Mouse (Mus musculus) limb, embryonic 14.5 days (tissue): ENCODE measurements around the gene Marc2. TPM values are rescaled to one million over a fixed set of nuclear protein-coding genes. Genes with fewer than 3 reads are reported as not detected.

Experiments used
- ATAC-seq: fragments of 200-750 bp; cut with Nextera tagmentation; 2 replicates; pipeline ENCODE4 v1.8.0; 2017; ENCODE audit warnings: low read depth, moderate number of reproducible peaks, moderate TSS enrichment; ENCODE audit not compliant: low FRiP score
- DNase-seq: peaks from one replicate; pipeline ENCODE4 v3.0.0-alpha.2; 2015; ENCODE audit warnings: low spot score
- H3K27ac ChIP-seq: fragments of 300-500 bp; sonication (generic); replicated peaks from 2 replicates; pipeline ENCODE4 v1.5.1; 2014; ENCODE audit warnings: low read depth, mild to moderate bottlenecking, low read length, moderate library complexity, mixed read lengths
- H3K27me3 ChIP-seq: fragments of 300-500 bp; sonication (generic); 2 replicates; pipeline ENCODE4 v1.6.1; 2014; ENCODE audit warnings: low read length, mixed read lengths; ENCODE audit not compliant: control insufficient read depth, insufficient read depth
- H3K36me3 ChIP-seq: fragments of 300-500 bp; sonication (generic); 2 replicates; pipeline ENCODE4 v1.6.1; 2014; ENCODE audit warnings: mild to moderate bottlenecking, low read length, moderate library complexity, mixed read lengths; ENCODE audit not compliant: control insufficient read depth, insufficient read depth
- H3K4me1 ChIP-seq: fragments of 300-500 bp; sonication (generic); 2 replicates; pipeline ENCODE4 v1.6.1; 2014; ENCODE audit warnings: antibody characterized with exemption, low read length, mixed read lengths; ENCODE audit not compliant: control insufficient read depth, insufficient read depth
- H3K4me2 ChIP-seq: fragments of 300-500 bp; sonication (generic); replicated peaks from 2 replicates; pipeline ENCODE4 v1.6.1; 2014; ENCODE audit warnings: low read depth, mild to moderate bottlenecking, low read length, moderate library complexity; ENCODE audit not compliant: severe bottlenecking
- H3K4me3 ChIP-seq: fragments of 300-500 bp; sonication (generic); replicated peaks from 2 replicates; pipeline ENCODE4 v1.5.1; 2014; ENCODE audit warnings: low read length
- H3K9ac ChIP-seq: fragments of 300-500 bp; sonication (generic); 2 replicates; pipeline ENCODE4 v1.6.1; 2014; ENCODE audit warnings: mild to moderate bottlenecking, low read depth, low read length, moderate library complexity; ENCODE audit not compliant: severe bottlenecking
- H3K9me3 ChIP-seq: fragments of 300-500 bp; sonication (generic); 2 replicates; pipeline ENCODE4 v1.6.1; 2016; ENCODE audit warnings: low read length; ENCODE audit not compliant: control insufficient read depth
- POLR2A ChIP-seq: fragments of 200-500 bp; IDR thresholded peaks from 2 replicates; pipeline ENCODE4 v1.8.0; 2012; ENCODE audit warnings: inconsistent platforms, mild to moderate bottlenecking, moderate library complexity, borderline replicate concordance; ENCODE audit not compliant: insufficient read depth, insufficient read length; ENCODE audit errors: extremely low read depth
- WGBS: fragments of 180-500 bp; shearing (Covaris S2); extraction: QIAGEN DNeasy Blood & Tissue Kit; methylation state at CpG from one replicate; pipeline ENCODE4 v1.1.7; 2014; 5-methylcytosine and 5-hydroxymethylcytosine counted together
- polyA plus RNA-seq, 2 experiments: library from polyadenylated mRNA; depleted of rRNA in 1 of 2; stranded (reverse) in 1 of 2; unstranded in 1 of 2; fragments of >200 nt; fragmentation: Nextera tagmentation in 1 of 2; extraction: Ambion mirVana in 1 of 2; gene quantifications; 2 replicates each; pipeline versions ENCODE4 v1.2.1 to v1.2.3; 2012 to 2014

Gene Marc2
- polyA plus RNA-seq, 2 experiments: 68.7 to 239 TPM

DNA sequence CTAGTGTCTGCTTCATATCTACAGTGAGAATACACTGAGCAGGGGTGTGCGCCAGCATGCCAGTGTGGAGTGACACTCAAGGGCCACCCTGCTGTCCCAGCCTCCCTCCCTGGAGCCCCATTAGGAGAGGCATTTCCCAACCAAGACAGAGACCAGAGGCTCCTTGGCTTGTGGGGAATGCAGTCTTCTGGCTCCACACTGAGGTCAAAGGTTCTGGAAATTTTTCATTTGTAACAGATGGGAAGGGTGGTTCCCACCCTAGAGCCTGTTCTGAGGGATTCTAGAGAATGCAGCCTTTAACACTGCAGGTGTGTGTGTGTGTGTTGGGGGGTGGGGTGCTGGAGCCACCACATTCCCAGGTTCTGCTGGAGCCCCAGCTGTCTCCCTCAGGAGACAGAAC, 25.3 kb upstream of the Marc2 start:
- no peak for DNase-seq
- peak; percentile 44 for ATAC-seq
- no peak overlapping the region for H3K4me3 ChIP-seq
- no peaks in the 10 kb centered on the region for H3K36me3 ChIP-seq
- no peak overlapping the region for H3K4me2 ChIP-seq
- TF ChIP-seq POLR2A: no peak
- peaks cover 14% of the 10 kb centered on the region for H3K4me1 ChIP-seq
- H3K9me3 ChIP-seq: no peaks in the 10 kb centered on the region
- no peak overlapping the region for H3K9ac ChIP-seq
- WGBS: 80% methylated on average over 1 of the region's 1 CpGs
- no peaks in the 10 kb centered on the region for H3K27me3 ChIP-seq
- H3K27ac ChIP-seq: no peak overlapping the region

DNA sequence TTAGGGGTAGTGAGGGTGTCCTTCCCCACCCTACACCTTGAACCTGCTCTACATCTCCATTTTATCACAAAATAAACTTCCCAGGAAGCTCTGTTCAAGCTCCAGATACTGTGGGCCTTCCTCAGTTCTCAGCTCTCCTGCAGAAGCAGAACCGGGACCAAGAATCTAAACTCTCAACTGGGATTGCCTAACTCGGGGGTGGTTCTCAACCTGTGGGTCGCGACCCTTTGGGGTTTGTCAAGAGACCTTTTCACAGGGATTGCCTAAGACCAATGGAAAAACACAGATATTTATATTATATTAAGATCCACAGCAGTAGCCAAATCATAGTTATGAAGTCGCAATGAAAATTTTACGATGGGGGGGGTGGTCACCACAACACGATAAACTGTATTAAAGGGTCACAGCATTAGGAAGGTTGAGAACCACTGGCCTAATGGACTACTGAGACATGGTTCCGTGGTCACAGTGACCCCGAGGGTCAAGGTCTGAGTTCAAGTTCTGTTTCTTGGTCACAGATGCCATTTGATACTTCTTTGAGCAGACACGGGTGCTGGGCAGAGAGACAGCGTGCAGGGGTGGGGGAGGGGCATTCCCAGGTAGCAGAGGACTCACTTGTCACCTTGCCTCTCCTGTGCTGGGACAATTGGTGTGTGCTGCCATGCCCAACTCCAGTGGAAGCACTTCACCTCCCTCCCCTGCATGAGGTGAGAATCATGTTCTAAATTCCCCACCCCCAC, 24.6 kb upstream of the Marc2 start:
- Histone ChIP-seq H3K4me2 (no peak overlapping the region), H3K36me3 (no peaks in the 10 kb centered on the region), H3K9me3 (no peaks in the 10 kb centered on the region), H3K27ac (no peak overlapping the region), H3K9ac (no peak overlapping the region), H3K4me3 (no peak overlapping the region), H3K27me3 (no peaks in the 10 kb centered on the region), H3K4me1 (peaks cover 14% of the 10 kb centered on the region)
- TF ChIP-seq POLR2A: no peak
- 77% methylated on average over 11 of the region's 11 CpGs for WGBS
- no peak for DNase-seq
- ATAC-seq: no peak

DNA sequence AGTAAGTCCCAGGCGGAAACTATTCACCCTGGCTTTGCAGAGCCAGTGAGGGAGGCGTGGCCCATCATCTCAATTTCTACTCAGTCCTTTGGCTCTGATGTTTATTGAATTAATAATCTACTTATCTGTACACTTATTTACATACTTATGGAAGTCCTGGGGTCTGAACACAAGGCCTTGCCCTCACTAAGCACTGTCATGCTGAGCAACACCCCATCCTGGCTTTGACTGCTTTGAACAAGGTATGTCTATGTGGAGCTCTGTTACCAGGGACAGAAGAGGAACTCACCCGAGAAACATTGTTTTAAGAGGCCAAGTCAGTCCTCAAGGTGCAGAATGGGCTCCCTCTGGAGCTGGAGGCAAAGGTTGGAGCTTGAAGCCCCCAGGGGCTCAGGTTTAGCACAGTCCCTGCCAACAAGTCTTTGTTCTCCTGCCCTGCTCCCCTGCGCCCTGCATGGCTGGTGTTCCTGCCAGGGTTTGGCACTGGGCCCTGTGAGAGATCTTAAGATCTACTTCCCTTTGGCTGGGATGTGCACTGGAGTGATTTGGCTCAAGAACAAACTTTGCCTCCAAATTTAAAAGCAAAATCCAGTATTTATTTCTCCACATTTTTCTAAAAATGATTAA, 23.8 kb upstream of the Marc2 start:
- Histone ChIP-seq H3K4me3 (no peak overlapping the region), H3K36me3 (no peaks in the 10 kb centered on the region), H3K9ac (no peak overlapping the region), H3K27ac (no peak overlapping the region; the same call in 1 of the 2 replicates), H3K4me2 (no peak overlapping the region), H3K9me3 (no peaks in the 10 kb centered on the region), H3K27me3 (no peaks in the 10 kb centered on the region), H3K4me1 (peaks cover 14% of the 10 kb centered on the region)
- DNase-seq (no peak), ATAC-seq (no peak)
- 71% methylated on average over 4 of the region's 4 CpGs for WGBS
- no peak for TF ChIP-seq POLR2A

GRCm38 (mm10) chr1:184867640-184868120, 21.4 kb upstream of the Marc2 start:
- Histone ChIP-seq H3K9me3 (no peaks in the 10 kb centered on the region), H3K9ac (no peak overlapping the region), H3K27me3 (no peaks in the 10 kb centered on the region), H3K27ac (no peak overlapping the region), H3K4me2 (no peak overlapping the region), H3K4me3 (no peak overlapping the region), H3K36me3 (no peaks in the 10 kb centered on the region), H3K4me1 (peaks cover 14% of the 10 kb centered on the region)
- 81% methylated on average over 3 of the region's 3 CpGs for WGBS
- no peak for TF ChIP-seq POLR2A
- ATAC-seq (no peak), DNase-seq (no peak)

GRCm38 (mm10) chr1:184864381-184864801, 18.1 kb upstream of the Marc2 start:
- TF ChIP-seq POLR2A: no peak
- Histone ChIP-seq H3K9me3 (no peaks in the 10 kb centered on the region), H3K27me3 (no peaks in the 10 kb centered on the region), H3K36me3 (no peaks in the 10 kb centered on the region), H3K4me1 (no peaks in the 10 kb centered on the region), H3K4me2 (no peak overlapping the region), H3K4me3 (no peak overlapping the region), H3K9ac (no peak overlapping the region), H3K27ac (no peak overlapping the region)
- WGBS: 44% methylated on average over 7 of the region's 7 CpGs
- ATAC-seq (no peak), DNase-seq (no peak)
